Mouse (Mus musculus) layer of hippocampus, adult 9-10 months (tissue): ENCODE data around the gene Dkk3.

Experiments used
- DNase-seq: peaks from one replicate; pipeline ENCODE4 v3.0.0; 2022; ENCODE audit warnings: low spot score

Dkk3 gene

DNA sequence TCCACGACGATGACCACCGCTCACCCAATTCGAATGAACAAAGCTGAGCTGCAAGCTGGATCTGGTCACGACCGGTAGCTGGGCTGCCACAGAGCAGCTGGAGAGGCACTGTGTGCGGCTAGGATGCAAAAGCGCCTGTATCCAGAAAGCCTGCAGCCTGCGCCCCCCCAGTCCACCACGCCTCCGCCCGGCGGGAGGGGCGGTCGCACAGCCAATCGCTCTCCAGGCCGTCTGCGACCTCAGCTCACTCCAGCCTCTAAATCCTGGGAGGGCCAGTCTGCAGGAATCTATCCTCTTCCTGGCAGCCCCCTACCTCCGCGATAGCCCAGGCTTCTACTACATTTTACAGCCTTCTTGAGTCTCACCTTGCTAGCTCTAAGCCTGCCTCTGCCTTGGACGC lies at the start of gene Dkk3:
Gene Dkk3 (minus strand): TSS at position 116 of the 400 bp plus-strand sequence.
- DNase-seq, result no peak

DNA sequence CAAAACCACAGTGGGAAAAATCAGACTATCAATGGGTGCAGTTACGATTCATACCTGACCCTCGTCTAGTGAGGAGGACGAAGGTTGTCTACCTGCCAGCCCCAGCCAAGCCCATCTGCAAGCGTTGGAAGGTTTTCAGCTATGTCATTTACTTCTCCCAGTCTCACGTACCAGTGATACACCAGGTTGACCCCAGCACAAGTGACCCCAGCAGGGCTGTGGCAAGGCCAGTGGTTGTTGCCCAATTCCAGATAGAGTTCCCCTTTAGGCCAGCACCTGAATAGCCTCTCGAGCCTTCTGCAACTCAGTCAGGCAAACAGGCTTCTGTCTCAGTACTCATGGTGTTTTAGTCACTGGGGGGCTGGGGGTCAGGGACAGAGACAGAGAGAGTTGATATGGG lies 48.9 kb upstream of the Dkk3 start:
- no peak for DNase-seq

DNA sequence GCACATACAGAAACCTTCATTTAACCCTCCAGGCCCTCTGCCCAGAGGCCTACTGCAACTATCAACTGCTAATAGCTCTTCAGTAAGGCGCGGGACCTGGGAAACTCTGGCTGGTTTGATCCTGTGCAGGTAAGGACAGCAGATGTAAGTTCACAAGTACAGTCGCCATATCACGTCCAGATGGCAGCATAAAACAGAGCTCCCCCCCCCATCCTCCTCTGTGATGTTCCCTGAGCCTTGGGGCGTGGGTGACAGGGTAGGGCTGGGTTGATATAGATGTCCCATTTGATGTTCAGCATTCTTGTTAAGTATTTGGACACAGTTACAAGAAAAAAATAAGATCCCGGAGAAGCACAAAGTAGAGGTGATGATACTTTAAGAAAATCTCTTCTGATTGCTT lies 46.7 kb upstream of the Dkk3 start:
- no peak for DNase-seq

DNA sequence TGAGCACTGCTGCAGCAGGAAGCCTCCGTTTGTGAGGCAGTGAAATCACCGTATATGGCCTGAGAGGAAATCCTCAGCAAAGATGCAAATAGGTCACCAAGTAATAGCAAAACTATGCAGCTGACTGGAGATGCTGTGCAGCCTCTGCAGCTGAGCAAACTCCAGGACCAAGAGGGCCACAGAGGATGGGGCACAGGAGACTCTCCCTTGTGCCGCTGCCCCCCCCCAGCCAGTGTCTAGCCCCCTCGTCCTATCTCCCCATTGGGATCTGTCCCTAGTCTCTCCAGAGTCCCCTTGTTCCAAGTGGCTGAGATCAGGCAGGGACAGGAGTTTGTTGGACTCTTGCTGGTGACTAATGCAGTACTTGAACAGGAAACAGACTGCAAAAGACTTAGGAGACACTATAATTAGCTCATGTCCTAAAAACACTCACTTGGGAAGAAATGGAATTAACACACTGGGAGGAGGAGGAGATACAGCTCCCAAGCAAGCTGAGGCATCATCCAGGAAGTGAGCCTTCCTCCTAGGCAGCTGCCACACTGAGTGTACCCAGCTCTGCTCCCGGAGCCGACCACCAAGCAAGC lies 45.6 kb upstream of the Dkk3 start:
- DNase-seq, result no peak

DNA sequence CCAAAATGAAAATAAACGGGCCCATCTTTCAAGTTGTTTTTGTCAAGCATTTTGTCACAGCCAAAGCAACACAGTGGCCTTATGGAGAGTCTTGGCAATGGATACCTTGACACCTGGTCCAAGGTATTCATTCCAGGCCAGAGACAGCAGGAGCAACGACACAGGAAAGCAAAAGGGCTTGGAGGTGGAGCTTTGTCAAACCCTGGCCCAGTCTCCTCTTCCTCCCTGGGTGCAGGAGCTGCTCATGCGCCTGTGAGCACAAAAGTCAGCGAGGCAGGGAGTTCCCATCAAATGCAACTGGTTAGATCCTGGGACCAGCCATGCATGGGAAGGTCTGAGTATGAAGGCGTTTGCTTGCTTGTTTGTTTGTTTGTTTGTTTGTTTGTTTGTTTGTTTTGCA lies 45.1 kb upstream of the Dkk3 start:
- no peak for DNase-seq

DNA sequence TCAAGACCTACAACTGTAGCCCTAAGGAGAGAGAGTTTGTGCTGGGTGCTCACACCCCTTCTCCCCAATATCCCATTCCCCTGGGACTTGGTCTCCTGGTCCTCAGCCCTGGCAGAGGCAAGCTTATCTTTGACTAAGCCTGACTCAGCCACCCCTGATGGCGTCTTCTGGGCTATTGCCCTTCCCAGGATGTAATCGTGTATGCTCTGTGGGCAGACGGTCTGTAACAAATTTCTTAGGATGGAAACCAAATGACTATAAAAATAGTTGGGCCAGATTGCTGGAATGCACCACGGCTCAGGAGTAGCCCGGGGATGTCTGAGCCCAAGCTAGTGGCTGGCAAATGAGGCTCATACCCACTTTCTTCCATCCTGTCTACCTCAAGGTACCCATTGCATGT lies 44.0 kb upstream of the Dkk3 start:
- no peak for DNase-seq

DNA sequence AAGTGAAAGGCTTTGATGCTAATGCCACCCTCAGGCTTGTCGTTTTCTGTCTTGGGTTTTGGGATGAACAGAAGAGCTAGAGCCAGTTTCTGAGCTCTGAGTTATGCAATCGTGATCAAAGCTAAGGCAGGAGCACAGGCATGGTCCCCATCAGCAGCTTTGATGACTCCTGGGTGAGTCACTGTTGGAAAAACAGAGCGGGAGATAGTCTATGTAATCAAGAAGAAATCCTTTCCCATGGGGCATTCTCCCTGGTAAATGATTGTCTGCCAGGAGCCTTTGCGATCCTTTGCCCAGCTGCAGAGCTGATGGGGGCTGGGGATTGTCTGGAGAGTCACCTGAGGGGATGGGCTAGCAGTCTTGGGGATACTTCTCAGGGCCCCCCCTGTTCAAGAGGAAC lies 43.3 kb upstream of the Dkk3 start:
- DNase-seq, result no peak

DNA sequence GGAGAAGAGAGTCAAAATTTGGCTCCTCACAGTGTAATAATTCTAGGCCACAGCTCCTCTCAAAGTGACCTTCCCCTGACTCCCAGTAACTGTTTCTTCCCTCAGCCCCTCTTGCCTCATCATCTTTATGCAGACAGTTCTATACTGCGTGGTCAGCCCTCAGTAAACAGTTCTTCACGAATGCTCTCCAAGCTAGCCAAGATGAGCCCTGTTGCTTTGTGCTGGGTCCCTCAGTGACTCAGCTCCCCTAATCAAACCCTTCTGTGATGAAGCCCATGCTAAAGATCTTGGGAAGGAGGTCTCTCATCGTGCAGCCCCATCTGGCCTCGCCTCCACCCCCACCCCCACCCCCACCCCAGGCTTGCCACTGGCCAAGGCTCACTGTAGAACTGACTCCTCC lies 41.9 kb upstream of the Dkk3 start:
- DNase-seq, result no peak

DNA sequence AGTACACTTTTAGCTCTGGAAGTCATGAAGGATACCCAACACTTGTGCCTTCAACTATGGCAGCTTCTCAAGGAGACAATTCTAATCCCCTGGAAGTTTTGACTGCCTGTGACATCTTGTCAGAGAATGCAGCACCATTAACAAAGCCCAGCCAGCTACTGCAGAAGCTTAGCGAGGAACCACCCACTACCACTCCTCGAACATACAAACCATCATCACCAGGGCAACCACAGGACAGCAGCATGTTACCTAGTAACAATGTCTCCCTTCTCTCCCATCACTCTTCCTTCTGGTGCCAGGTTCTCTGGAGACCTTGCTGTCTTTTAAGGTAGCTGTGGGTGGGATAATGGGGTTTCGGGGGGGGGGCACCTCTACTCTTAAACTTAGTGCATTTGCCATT lies 40.5 kb upstream of the Dkk3 start:
- DNase-seq, result no peak

DNA sequence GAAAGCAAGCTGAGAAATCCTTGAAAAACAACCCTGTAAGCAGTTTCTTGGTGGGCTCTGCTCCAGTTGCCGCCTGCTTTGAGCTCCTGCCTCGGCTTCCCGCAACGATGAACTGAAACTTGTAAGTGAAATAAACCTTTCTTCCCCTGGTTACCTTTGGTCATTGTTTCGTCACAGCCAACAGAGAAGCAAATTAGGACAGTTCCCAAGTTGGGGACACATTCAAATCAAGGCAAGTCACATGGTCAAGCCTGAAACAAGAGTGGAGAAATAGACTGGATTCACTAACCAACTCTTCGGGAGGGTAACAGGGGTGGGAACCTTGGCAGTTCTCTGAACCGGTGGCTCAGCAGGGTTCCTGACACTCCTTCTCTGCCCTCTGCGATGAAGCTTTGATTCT lies 38.6 kb upstream of the Dkk3 start:
- no peak for DNase-seq

DNA sequence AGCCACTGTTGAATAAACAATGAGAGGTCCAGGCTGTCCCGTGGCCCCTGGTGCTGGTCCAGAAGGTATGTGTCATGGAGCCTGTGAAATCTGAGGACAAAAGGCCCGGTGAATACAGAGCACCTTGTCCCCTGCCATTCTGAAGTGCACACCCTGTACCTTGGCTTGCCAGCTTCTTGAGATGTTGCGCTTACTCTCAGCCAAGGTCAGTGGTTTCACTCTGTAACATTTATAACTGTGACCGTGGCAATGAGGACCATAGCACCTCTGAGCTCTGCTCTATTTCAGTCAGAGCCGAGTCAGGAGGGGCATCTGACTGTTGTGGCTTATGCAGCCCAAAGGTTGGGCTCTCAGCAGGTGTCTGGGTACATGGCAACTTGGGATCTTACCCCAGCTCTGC lies 35.4 kb upstream of the Dkk3 start:
- no peak for DNase-seq

DNA sequence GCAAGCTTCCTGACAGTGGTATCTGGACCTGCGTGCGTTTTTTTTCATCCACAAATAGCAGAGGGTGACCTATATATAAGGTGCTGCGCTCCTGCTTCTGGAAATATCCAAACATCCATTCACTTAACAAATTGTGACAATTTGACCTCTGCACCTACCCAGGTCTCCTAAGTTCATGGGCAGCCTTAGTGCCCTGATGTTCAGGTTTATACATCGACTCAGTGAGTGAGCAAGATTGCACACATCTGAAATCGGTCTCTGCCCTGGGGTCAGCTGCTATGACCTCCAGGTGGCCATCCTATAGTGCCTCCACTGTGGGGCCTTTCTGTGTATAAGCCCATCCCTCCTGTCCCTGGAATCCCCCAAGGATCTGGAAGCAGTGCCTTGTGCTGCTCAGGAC lies 33.9 kb upstream of the Dkk3 start:
- no peak for DNase-seq

DNA sequence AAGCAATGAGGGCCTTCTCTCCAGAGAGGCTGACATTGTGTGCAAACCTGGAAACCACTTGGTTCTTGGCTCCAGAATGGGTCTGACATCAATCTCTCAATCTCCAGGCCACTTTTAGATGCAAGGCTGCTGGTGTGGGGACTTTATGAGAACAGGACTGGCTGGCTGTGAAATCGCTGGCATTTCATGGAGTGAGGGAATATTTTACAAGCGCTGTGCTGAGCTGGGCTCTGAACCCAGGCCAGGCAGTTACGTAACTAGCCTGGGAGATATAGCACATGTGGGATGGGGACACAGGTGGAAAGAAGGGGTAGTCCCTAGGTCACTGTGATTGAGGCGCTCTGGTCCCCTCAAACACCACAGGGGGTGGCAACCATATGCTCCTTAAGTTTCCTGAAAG lies 33.4 kb upstream of the Dkk3 start:
- no peak for DNase-seq

DNA sequence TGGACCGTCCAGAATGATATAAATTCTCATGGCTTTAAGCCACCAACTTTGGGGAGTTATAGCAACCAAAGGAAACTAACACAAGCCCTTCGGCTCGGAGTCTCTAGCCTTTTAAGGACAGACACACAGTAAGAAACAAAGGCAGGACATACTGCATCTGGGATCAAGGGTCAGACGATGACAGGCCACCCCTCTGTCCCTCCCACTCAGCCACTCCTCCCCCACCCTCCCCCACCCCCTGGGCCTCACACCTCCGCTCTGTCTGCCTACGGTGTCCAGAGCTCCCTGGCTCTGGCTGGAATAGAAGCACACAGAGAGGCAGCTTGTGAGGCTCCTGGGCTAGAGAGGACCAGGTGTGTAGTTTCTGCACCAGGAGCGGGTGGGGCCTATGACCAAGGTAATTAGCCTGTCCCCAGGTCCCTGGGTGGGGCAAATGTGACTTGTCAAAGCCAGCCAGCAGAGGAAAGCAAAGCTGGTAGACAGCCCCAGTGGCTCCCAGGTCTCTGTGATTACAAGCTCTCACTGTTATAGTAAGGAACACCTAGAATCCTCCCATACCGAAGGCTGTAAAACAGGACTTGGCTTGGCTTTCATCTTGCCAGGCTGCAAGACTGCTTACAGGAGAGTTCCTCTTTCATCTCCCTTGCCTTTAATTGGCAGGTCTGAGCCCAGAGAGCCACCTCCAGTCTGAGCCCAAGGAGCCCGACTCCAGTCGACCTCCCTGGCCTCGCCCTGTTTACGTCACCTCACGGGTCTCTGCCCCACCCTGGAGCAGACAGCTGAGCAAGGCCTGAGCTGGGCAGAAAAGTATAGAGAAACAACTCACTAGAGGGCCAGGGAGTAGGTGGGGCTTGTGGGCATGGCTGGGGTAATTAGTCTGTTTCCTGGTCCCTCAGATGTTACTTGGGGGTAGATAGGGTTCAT lies 28.9 kb upstream of the Dkk3 start:
- no peak for DNase-seq

DNA sequence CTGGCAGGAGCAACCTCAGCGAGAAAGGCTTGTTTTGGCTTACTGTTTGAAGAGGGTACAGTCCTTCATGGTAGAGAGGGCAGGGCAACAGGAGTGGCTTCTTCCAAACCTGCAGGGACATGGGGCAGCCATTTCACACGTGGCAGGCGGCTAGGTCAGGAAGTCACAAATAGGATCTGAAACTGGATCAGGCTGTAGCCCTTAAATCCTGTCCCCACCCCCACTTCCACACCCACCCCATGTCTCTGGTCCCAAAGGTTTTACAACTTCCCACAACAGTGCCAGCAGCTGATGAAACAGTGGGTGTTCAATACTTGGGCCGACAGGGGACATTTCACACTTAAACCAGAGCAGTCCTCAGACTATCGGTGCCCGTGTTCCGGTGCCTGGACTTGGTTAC lies 28.0 kb upstream of the Dkk3 start:
- DNase-seq, result no peak

DNA sequence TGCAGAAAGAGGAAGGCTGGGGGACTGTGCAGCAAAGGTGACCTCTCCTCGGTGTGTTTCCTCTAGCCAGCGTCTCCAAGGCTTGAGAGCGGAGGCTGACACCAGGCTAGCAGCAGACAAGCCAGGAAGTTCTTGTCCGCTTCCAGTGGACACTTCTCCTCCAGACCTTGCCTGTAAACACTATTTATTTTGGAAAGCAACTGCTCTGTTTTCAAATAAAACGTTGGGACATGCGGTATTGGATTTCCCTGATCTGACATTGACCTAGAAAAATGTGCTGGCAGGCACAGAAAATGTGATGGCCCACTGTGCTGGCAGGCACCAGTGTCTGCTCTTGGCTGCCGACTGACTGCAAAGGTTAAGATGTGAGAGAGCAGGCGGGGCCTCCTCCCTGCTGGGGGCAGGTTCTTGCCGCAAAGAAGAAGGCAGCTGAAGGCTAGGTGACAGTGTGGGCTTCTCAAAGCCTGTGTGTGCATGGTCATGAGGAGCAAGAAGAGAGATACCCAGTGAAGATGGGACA lies 26.4 kb upstream of the Dkk3 start:
- no peak for DNase-seq

DNA sequence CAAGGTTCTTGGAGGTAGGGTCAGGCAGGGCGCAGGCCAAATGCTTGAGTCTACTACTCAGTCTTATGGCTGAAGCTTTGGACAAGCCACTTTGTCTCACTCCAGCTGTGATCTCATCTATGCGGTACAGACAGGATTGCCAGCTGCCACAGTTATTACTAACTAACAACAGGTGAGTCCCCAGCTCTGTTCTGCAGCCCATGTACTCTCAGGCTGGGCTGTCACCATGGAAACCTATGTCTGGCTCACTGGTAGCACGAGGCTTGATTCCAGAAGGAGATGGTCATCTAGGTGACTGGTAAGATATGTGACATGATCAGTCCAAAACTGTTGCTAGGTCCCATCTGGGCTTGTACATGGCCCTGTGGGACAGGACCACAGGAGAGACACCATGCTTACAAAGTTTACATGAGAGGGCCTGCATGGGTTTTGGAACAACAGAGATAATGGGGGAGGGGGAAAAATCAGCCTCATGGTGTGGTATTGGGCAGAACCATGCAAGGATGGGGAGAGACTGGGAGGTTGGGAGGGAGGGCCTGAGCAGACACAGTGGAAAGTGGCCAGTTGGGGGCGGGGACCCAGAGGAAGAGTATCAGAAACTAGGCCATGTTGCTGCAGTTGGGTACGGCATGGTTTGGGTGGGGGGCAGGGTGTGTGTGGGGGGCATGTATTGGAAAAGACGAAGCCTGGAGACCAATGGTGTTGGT lies 25.8 kb upstream of the Dkk3 start:
- DNase-seq, result no peak

DNA sequence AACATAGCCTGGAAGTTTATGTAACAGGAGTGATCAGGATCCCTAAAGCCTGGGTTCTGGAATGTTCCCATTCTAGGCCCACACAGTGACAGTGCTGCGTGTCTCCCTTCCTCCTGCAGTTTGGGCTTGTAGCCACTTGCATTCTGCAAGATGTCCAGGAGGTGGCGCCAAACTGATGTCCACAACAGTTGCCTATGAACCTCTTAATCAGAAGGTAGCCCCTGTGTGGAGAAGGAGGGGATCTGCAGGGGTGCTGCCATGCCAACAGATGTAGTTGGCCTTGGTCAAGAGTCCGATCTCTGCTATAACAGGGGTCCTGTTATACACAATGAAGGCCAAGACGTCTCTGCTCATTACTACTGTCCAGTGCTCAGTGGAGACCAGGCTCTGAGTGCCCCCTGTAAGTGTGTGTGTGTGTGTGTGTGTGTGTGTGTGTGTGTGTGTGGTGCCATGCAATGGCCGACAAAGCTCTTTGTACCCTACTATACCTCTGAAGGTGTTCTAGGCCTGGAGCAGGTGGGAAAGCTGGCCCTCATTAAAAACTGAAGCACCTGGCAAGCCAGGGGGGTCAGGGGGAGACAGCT lies 24.5 kb upstream of the Dkk3 start:
- DNase-seq, result peak; percentile 93

DNA sequence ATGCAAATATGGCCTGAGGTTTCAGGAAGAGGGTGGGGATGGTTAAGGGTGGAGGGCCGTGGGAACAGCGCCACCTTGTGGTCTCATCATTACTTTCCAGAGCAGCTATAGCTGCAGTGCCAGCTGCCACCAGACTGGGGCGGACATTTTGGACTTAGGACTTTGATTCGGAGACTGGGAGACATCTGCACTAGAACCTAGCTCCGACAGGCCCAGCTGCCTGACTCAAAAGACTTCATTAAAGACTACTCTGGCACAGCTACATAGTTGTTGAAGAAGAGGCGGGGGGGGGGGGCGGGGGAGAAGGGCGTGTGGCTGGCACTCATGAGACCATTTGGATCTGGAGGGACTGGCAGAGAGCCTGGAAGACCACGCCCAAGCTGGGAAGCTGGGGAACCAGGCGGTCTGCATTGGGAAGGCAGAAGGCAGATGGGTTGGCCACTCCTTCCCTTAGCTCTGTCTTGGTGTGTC lies 21.4 kb upstream of the Dkk3 start:
- DNase-seq, result peak; percentile 67

DNA sequence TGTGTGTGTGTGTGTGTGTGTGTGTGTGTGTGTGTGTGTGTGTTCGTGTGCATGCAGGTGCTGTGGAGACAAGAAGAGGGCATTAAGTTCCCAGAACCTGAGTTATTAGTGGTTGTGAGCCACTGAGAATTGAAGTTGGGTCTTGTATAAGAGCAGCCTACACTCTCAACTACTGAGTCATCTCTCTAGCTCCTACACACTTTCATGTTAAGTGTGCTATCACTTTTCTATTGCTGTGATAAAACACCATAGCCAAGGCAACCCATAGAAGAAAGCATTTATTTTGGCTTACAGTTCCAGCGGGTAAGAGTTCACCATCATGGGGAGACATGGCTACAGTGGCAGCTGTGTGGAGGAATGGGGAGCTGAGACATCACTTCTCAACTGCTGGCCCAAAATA lies 17.8 kb upstream of the Dkk3 start:
- no peak for DNase-seq

DNA sequence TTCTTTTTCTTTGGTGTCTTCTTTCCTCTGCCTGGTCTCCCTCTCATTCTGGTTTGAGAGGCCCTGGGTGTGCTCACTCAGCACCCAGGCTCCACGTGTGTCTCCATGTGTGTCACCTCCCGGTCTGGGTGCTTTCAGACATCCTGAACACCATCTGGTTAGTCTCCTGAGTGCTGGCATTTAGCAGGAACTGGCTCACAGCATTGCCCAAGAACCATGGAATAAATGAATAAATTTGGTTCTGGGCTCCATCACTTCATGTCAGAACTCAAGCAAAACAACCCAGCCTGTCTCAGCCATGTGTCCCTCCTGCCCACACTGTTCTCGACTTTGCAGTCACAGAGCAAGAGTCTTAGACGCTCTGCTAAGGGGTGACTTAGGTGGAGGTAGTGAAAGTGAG lies 13.8 kb upstream of the Dkk3 start:
- no peak for DNase-seq

DNA sequence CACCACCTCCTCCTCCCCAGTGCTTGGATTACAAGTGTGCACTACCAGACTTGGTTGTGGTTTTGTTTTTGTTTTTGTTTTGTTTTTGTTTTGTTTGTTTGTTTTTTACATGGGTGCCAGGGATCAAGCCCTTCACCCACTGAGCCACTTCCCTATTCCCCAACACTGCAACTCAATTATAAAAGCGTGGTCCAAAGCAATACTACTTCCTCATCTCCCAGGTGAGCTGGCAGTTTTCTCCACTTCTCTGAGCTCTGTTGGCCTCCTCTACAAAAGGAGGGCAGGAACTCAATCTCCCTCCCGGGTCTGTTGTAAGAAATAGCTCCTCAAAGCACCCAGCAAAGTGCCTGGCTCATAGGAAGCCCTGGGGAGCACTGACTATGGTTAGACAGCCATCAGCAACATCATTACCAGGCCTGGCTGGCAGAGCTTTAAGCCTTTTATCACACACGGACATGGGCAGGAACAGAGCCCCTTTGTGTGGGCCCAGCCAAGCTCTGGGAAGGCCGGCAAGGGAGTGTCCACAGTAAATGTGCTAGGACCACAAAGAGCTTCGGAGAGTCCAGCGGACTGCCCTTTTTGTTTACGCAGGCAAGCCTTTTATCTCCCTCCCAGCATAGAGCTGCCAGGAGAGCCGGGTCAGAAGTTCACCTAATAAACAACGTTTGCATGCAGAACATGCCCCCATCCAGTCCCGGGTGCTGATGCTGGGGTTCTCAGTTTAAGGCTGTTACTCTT lies 11.3 kb upstream of the Dkk3 start:
- DNase-seq, result no peak
